Comparison of ENCODE assay signal across 22 mouse cellular contexts in the genomic region with DNA sequence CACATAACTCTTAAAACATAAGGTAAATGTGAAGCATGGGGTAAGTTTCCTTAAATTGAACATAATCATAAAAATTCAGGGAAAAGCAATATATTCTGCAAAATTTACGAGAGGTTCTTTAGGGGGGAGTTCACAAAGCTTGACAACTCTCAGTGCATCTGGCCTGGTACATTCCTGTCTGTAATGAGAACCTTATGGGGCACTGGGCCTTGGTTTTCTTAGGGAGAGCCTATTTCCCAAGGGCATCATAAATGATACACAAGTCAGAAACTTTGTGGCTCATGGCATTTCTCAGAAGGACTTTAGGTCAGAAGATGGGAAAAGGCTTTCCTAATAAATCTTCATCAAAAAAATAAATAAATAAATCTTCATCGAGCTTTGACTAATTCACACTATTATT. TPM values are rescaled to one million over a fixed set of nuclear protein-coding genes. Genes with fewer than 3 reads are reported as not detected.
A peak's percentile ranks its signal among the peaks of the same experiment; 100 is the strongest.
DNase-seq lines count a peak whose midpoint lies in the region; TF ChIP-seq lines count a peak whose summit lies in the region.
"Had no signal": no experiment of that assay in that cellular context is flagged by ENCODE, and none has a peak within 500 bp of the region (broad histone marks: within the 10 kb centered on the region; RNA-seq: fewer than 3 reads in every experiment).

No protein-coding gene starts in this region.

- intact Hi-C loops in gastrocnemius, adult 2 months (cut with DNase I): no loop called here

- TF ChIP-seq CTCF in gastrocnemius, adult 2 months (IDR thresholded peaks at IDR 0.05): no peak

- DNase-seq in embryo, embryonic 10 days (ENCODE audit: low spot score): peak; percentile 51
- DNase-seq in embryo, embryonic 9.5 days (ENCODE audit: extremely low spot score): no peak
- peak; percentile 54 for DNase-seq in 3T3-L1 (ENCODE audit: low read depth, low spot score)
- peak; percentile 72 for DNase-seq in forelimb bud, embryonic 11.5 days (ENCODE audit: low read depth, low spot score)
- DNase-seq in mesoderm, embryonic 11.5 days (ENCODE audit: low read depth, low spot score): peak; percentile 66
- DNase-seq in thymus, postnatal 14 days: no peak
- no peak for DNase-seq in gastrocnemius, adult 2 months
- DNase-seq: adrenal gland, postnatal 10 days; adrenal gland, postnatal 36 days; B cell, adult 2 months; cerebellum, adult 18-20 months; cerebellum, adult 9-10 months; cerebellum, postnatal 14 days; gastrocnemius, postnatal 25 days; heart, adult 18-20 months; heart, postnatal 14 days had no signal

- no peak overlapping the region for H3K27ac ChIP-seq in gastrocnemius, adult 2 months
- H3K27ac ChIP-seq: forebrain, embryonic 10.5 days; forebrain, embryonic 13.5 days; heart, embryonic 13.5 days; hindbrain, embryonic 12.5 days; hindbrain, embryonic 15.5 days had no signal

- H3K4me3 ChIP-seq in gastrocnemius, adult 2 months: no peak overlapping the region
- H3K4me3 ChIP-seq: forebrain, embryonic 10.5 days; forebrain, embryonic 13.5 days; heart, embryonic 13.5 days; hindbrain, embryonic 12.5 days; hindbrain, embryonic 15.5 days had no signal

RNA-seq across cellular contexts. Expression of a gene that starts 13.2 kb away (rescaled TPM):
- total RNA-seq in gastrocnemius, adult 2 months (2021): 1 to 10 TPM in 1 of 2 experiments, under 1 TPM in 1; 0.66 to 1.2 TPM
- total RNA-seq: CH12.LX had no signal

Comparison
In these comparisons a context has a peak if more than half of its experiments do, and no peak if none do; other contexts are left out.
1. DNase-seq: peak in embryo, embryonic 10 days (single experiment), 3T3-L1 (single experiment), forelimb bud, embryonic 11.5 days (single experiment) and mesoderm, embryonic 11.5 days (single experiment); none in embryo, embryonic 9.5 days (single experiment), thymus, postnatal 14 days (single experiment) and gastrocnemius, adult 2 months (single experiment).